Comparison of ENCODE assay signal across 21 mouse cellular contexts in genomic region chr15:6635405-6635804, GRCm38 (mm10).
"Had no signal": no experiment of that assay in that cellular context is flagged by ENCODE, and none has a peak within 500 bp of the region (broad histone marks: within the 10 kb centered on the region; RNA-seq: fewer than 3 reads in every experiment).

No protein-coding gene starts in this region.

- H3K9ac ChIP-seq: liver, embryonic 14.5 days; liver, postnatal 0 days; lung, embryonic 14.5 days; midbrain, embryonic 13.5 days; neural tube, embryonic 12.5 days; neural tube, embryonic 15.5 days had no signal

- H3K4me2 ChIP-seq: lung, embryonic 14.5 days; midbrain, embryonic 13.5 days; neural tube, embryonic 12.5 days; neural tube, embryonic 15.5 days had no signal

- ATAC-seq: intestine, postnatal 0 days; liver, postnatal 0 days; midbrain, embryonic 13.5 days had no signal

- DNase-seq: kidney, adult 2 months; kidney, postnatal 25 days; layer of hippocampus, adult 9-11 months; liver, postnatal 0 days; lung, embryonic 14.5 days; lung, postnatal 10 days; lung, postnatal 36 days; right cerebral cortex, adult 18-20 months; right cerebral cortex, postnatal 14 days; right cerebral cortex, postnatal 4 days; thymus, adult 18-20 months; thymus, postnatal 36 days had no signal

- H3K36me3 ChIP-seq: midbrain, embryonic 10.5 days; midbrain, embryonic 13.5 days; neural tube, embryonic 12.5 days; neural tube, embryonic 15.5 days had no signal

- H3K27me3 ChIP-seq: megakaryocyte, embryonic 14.5 days; midbrain, embryonic 13.5 days; neural tube, embryonic 12.5 days; neural tube, embryonic 15.5 days had no signal

- H3K4me1 ChIP-seq: midbrain, embryonic 10.5 days; midbrain, embryonic 13.5 days; neural tube, embryonic 12.5 days; neural tube, embryonic 15.5 days had no signal

- H3K27ac ChIP-seq: kidney, postnatal 0 days; layer of hippocampus, adult 2 months; liver, embryonic 14.5 days; midbrain, embryonic 10.5 days; midbrain, embryonic 13.5 days; neural tube, embryonic 12.5 days; neural tube, embryonic 15.5 days had no signal

- H3K9me3 ChIP-seq: megakaryocyte, embryonic 14.5 days; midbrain, embryonic 10.5 days; midbrain, embryonic 13.5 days; neural tube, embryonic 12.5 days; neural tube, embryonic 15.5 days had no signal

- H3K4me3 ChIP-seq: layer of hippocampus, adult 2 months; megakaryocyte, embryonic 14.5 days; midbrain, embryonic 10.5 days; midbrain, embryonic 13.5 days; neural tube, embryonic 12.5 days; neural tube, embryonic 15.5 days had no signal
